Mouse (Mus musculus) heart, postnatal 10 days (tissue): Measurements from ENCODE around the gene BC048679. TPM values are rescaled to one million over a fixed set of nuclear protein-coding genes. Genes with fewer than 3 reads are reported as not detected.
A peak's percentile ranks its signal among the peaks of the same experiment; 100 is the strongest.
"Not testable (repeated sequence)": the region's sequence is repeated elsewhere in the genome, so short reads cannot be mapped to it uniquely, and the experiment has no call there.

Source experiments
- DNase-seq, 2 experiments: peaks; one replicate each; pipeline ENCODE4 v3.0.0; 2021
- intact Hi-C: fragments of 180-260 bp; cut with DNase I; formaldehyde crosslinking; loops from one replicate; pipeline ENCODE4 v1.15.1; 2025
- total RNA-seq, 2 experiments: library from RNA; stranded (reverse); gene quantifications; 2 replicates each; pipeline ENCODE4 v1.2.3; 2021

Gene BC048679
- total RNA-seq, 2 experiments from 2014 or later = not detected

GRCm38 (mm10) chr7:81479531-81480090, 18.5 kb downstream of the BC048679 start:
- no peak for DNase-seq
- intact Hi-C loops = no loop called here

DNA sequence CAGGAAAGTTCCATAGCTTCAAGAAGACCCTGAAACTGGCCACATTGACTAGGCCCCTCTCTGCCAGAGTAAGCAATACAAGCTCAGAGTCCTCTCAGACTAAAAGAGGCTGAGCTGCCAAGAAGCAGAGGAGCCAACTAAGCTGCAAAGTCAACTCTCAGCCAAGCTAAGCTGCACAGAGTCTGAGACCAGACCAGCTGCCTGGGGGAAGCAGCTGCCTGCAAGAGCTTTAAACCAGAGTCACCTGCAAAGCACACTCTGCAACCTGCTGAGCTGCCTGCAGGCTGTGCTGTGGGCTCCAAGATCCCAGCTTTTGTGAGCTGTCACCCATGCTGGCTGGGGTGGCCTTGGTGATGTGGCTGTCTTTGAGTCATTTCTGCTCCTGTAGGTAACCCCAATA, 19.8 kb downstream of the BC048679 start:
- intact Hi-C loops = not testable (repeated sequence)

DNA sequence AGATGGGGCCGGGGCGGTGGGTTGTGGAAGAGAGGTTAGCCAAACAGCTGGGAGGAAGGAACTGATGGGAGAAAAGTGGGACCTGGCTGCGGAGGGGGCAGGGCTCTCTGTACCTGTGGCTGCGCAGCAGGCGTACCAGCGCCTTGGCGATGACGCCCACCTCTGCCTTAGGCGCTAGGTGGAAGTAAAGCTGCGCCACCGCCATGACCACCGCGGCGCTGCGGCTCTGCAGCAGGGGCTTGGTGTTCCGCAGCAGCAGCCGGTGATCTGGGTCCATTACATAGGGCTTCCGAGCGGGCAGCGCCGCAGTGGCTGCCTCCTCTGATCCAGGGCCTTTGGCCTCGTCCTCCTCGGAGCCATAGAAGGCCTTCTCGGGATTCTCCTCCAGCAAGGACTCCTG, 21.2 kb downstream of the BC048679 start:
- no peak for DNase-seq
- intact Hi-C loops = no loop called here

More for the DNA sequence above, 19.8 kb downstream of the BC048679 start:
- not testable (repeated sequence) for DNase-seq

GRCm38 (mm10) chr7:81475221-81475620, 22.9 kb downstream of the BC048679 start:
- no peak for DNase-seq
- intact Hi-C loops = no loop called here

DNA sequence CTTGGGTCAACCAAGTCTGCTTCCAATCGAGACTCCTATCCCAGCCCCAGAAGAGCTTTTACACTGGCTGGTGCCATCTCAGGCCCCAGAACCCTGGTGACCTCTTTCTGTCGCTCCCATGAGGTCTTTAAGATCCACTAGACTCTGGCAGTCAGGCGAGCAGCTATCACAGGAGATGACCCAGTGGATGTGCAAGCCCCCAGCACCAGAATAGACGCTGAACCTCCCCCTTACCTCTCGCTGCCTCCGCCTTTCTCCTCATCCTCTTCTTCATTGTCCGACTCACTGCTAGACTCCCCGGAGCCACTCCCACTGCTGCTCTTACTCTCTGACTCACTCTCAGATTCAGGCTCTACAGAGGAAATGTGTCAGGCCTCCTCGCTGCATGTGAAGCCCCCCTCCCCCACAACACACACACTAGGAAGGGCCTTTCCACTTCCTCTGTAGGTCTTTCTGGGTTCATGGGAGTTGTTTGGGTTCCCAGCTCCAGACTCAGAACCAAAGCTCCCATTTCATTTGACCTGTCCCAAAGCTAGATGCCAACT, 33.1 kb downstream of the BC048679 start:
- no peak for DNase-seq
- intact Hi-C loops = no loop called here

DNA sequence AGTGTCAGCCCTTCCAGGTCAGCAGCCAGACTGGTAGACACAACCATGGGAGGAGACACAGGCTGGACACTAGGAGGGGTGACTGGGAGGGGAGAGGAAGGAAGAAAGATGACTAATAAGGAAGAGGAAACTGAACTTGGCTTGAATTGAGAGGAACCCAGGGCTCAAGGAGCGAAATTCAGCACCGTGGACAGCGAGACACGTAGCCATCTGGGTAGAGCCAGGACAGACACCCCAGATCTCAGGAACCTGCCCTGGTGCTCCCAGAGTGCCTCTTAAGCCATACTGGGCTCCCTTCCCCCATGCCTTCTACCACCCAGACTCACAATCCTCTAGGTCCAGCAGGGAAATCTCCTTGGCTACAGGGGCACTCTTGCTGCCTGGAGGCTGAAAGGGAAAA, 34.0 kb downstream of the BC048679 start:
- peak; percentile 14 to 23 for DNase-seq
- intact Hi-C loops = no loop called here

DNA sequence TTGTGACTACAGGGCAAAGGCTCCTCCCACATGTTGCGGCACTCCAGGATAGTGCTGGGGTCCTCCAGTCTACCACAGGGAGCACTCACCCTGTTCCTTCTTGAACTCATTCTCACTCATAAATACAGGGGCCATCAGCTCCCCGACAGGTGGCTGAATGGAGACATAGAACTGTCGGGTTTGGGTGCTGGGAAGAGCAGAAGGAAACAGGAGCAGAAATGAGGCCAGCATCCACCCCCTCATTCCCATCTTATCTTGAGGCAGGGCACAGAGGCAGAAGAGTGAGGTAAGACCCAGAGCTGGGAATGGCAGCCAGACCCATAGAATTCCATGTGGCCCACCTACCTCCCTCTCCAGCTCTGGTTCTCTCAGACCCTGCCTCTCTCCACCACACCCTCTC, 35.3 kb downstream of the BC048679 start:
- DNase-seq = no peak
- intact Hi-C loops = no loop called here

GRCm38 (mm10) chr7:81455155-81455651, 42.9 kb downstream of the BC048679 start, which contains the start of gene Cpeb1:
Gene Cpeb1, minus strand, starts transcription at chr7:81455465.
- intact Hi-C loops = loop anchor here (5.0 to 10.0 kb wide), 2 partner anchors 67 to 310 kb away; partner anchors contain the start of gene Ramac
- DNase-seq = peak; percentile 77 to 83

GRCm38 (mm10) chr7:81454331-81455039, 43.6 kb downstream of the BC048679 start:
- intact Hi-C loops = loop anchor here (5.0 to 10.0 kb wide), 2 partner anchors 68 to 310 kb away; partner anchors contain the start of gene Ramac
- peak; percentile 53 to 62 for DNase-seq

DNA sequence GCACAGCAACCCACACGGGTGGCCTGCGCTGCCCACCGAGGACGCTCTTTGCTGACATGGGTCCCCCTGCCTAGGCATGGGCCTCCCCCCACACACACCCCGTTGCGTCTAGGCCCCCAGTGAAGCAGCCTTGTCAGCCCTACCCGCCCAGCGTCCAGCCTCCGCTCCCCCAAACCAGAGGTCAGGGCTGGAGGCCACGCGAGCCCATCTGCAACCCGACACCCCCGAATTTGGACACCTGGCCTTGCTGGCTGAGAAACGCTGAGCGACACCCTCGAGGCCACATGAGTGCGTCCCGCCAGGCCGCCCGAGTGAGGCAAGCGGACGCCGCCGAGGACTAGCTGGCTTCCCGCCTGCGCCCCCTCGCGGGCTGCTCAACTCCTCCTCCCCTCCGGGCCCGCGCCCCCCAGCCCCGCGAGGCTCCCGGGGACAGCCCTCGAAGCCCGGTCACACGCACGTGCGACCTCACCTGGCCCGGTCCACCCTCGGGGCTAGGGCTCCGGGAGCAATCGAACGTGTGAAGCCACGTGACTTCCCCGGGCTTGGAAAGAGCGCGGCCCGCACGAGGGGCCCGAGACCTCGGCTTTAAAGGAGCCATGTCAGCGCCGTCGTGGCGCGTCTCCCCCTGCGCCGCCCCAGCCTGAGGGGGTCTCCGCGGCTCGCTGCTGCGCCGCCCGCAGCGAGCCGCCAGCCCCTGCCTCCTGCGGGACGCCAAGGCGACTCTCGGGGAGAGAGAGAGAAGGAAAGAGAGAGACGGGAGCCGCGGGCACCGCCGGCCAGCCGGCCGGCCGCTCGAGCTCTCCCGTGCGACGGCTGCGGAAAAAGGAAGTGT, 44.4 kb downstream of the BC048679 start:
- intact Hi-C loops = loop anchor here (10.0 kb wide), 1 partner anchor 311 kb away; the partner anchor contains the start of gene Ramac
- DNase-seq = peak; percentile 21 to 44

GRCm38 (mm10) chr7:81452971-81453441, 45.1 kb downstream of the BC048679 start:
- intact Hi-C loops = loop anchor here (10.0 kb wide), 1 partner anchor 312 kb away; the partner anchor contains the start of gene Ramac
- DNase-seq = peak; percentile 24 to 46

Other genes starting within 250 kb of the BC048679 start
- 1,000 to 10,000 TPM in 1 of 2 experiments, 100 to 1,000 TPM in 1; 997 to 1,016 TPM for gene Rps17, start 153.0 kb downstream of the BC048679 start, total RNA-seq
- gene Cpeb1, start 42.8 kb downstream of the BC048679 start, total RNA-seq = 10 to 100 TPM in 1 of 2 experiments, 1 to 10 TPM in 1; 9.8 to 11.5 TPM
- under 1 TPM in 1 of 2 experiments, not detected in 1; 0.22 TPM for gene Ap3b2, start 4.4 kb downstream of the BC048679 start, total RNA-seq
- 100 to 1,000 TPM; 214 to 226 TPM for gene Fsd2, start 68.7 kb upstream of the BC048679 start, total RNA-seq
- gene Whamm, start 73.0 kb upstream of the BC048679 start, total RNA-seq = 1 to 10 TPM; 8.1 to 9.2 TPM
- 10 to 100 TPM; 58.8 to 59.7 TPM for gene Homer2, start 209.2 kb upstream of the BC048679 start, total RNA-seq